Mouse (Mus musculus): Measurements from ENCODE around the gene Snapc1. TPM values are rescaled to one million over a fixed set of nuclear protein-coding genes. Genes with fewer than 3 reads are reported as not detected.

The Snapc1 gene
- polyA plus RNA-seq, 1 experiment = 32.0 TPM

- Histone ChIP-seq H3K4me1 (ENCODE audit: control insufficient read depth, insufficient read depth, low read length) (no peaks in the 10 kb centered on the region), H3K4me3 (ENCODE audit: insufficient read depth, low read length) (no peak overlapping the region), H3K27ac (ENCODE audit: insufficient read depth, low read length) (no peak overlapping the region)
- TF ChIP-seq CTCF (IDR thresholded peaks at IDR 0.05; ENCODE audit: extremely low read depth, insufficient read depth, low read length) = no peak
- TF ChIP-seq POLR2A (IDR thresholded peaks at IDR 0.05; ENCODE audit: extremely low read depth, insufficient read depth, low read length) = no peak
Observed at GRCm38 (mm10) chr12:73952879-73953278, 11.4 kb upstream of the Snapc1 start.

DNA sequence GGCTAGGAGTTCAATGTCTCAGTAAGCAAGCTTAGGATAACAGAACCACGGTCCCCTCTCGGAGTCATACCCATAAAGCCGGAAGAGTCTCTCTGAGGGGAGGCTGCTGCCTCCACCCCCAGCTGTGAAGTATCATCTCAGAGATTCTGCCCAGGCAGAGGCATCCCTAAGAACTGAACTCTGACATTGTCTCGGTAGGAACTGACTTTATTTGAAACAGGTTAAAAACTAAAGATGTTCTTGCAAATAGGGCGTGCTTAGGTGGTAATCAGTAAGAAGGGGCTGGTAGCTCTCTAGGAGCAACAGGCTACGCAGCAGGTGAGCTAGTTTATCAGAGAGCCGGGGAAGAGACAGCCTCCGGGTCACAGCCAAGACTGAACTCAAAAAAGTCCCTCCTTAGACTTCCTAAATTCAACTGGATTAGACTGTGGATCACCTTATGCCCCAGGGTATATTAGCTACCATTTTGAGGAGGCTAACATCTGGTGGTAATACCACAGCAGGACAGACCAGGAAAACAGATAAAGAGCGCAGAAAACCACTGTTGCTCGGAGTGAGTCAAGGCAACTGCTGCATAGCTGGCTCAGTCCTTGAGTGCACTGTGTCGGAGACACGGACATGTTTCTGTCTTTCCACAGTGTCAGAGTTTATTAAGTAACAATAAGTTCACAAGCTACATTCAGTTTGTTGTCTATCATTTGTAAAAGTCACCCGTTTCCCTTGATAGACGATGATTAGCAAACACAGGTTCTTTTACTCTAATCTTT is 10.7 kb upstream of the Snapc1 start:
- no peak overlapping the region for H3K27ac ChIP-seq (ENCODE audit: insufficient read depth, low read length)
- TF ChIP-seq POLR2A (IDR thresholded peaks at IDR 0.05; ENCODE audit: extremely low read depth, insufficient read depth, low read length) (no peak), CTCF (IDR thresholded peaks at IDR 0.05; ENCODE audit: extremely low read depth, insufficient read depth, low read length) (no peak)
- H3K4me3 ChIP-seq (ENCODE audit: insufficient read depth, low read length) = no peak overlapping the region

GRCm38 (mm10) chr12:73954785-73955184 is 9.5 kb upstream of the Snapc1 start:
- H3K27ac ChIP-seq (ENCODE audit: insufficient read depth, low read length) = no peak overlapping the region
- no peak overlapping the region for H3K4me3 ChIP-seq (ENCODE audit: insufficient read depth, low read length)
- TF ChIP-seq POLR2A (IDR thresholded peaks at IDR 0.05; ENCODE audit: extremely low read depth, insufficient read depth, low read length) = no peak
- TF ChIP-seq CTCF (IDR thresholded peaks at IDR 0.05; ENCODE audit: extremely low read depth, insufficient read depth, low read length) = no peak
- H3K4me1 ChIP-seq (ENCODE audit: control insufficient read depth, insufficient read depth, low read length) = no peaks in the 10 kb centered on the region

More for the DNA sequence above, 10.7 kb upstream of the Snapc1 start:
- H3K4me1 ChIP-seq (ENCODE audit: control insufficient read depth, insufficient read depth, low read length) = no peaks in the 10 kb centered on the region

- no peak for TF ChIP-seq CTCF (IDR thresholded peaks at IDR 0.05; ENCODE audit: extremely low read depth, insufficient read depth, low read length)
- TF ChIP-seq POLR2A (IDR thresholded peaks at IDR 0.05; ENCODE audit: extremely low read depth, insufficient read depth, low read length) = no peak
- Histone ChIP-seq H3K4me1 (ENCODE audit: control insufficient read depth, insufficient read depth, low read length) (no peaks in the 10 kb centered on the region), H3K4me3 (ENCODE audit: insufficient read depth, low read length) (no peak overlapping the region), H3K27ac (ENCODE audit: insufficient read depth, low read length) (no peak overlapping the region)
Observed at GRCm38 (mm10) chr12:73957676-73958075, 6.6 kb upstream of the Snapc1 start.

DNA sequence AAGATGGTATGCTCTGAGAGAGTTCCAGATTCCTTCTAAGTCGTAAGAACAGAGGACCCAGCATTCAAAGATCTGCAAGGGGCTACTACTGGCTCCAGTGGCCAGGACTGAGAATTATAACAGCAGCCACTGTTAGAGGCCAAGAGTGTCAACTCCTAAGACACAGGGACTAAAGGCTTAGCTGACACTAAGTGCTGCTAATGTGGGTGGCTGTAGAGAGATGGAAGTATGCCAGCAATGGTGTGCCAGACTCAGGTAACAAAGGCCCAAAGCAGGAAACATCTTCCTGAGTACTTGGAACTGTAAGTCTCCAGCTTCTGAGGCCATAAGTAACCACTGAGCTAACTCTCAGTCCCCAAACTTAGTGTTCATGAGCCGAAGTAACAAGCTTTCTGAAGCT is 5.5 kb upstream of the Snapc1 start:
- TF ChIP-seq POLR2A (IDR thresholded peaks at IDR 0.05; ENCODE audit: extremely low read depth, insufficient read depth, low read length) (no peak), CTCF (IDR thresholded peaks at IDR 0.05; ENCODE audit: extremely low read depth, insufficient read depth, low read length) (no peak)
- no peak overlapping the region for H3K4me3 ChIP-seq (ENCODE audit: insufficient read depth, low read length)
- no peaks in the 10 kb centered on the region for H3K4me1 ChIP-seq (ENCODE audit: control insufficient read depth, insufficient read depth, low read length)
- no peak overlapping the region for H3K27ac ChIP-seq (ENCODE audit: insufficient read depth, low read length)

DNA sequence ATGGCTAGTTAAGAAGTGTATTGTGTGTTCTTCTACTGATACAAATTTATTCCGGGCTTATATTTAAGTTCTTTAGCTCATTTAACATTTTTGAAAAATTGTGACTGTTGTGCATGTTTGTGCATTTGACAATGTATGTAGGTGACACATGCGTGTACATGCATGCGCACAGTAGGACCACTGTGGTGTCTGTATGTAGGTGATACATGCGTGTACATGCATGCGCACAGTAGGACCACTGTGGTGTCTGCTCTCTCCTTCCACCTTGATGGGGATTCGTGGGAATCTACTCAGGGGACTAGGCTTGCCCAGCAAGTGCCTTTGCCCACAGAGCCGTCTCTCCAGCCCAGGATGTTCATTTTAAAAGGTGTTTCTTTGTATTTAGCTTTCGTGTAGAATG is 4.9 kb downstream of the Snapc1 start:
- H3K4me1 ChIP-seq (ENCODE audit: control insufficient read depth, insufficient read depth, low read length) = peaks cover 2% of the 10 kb centered on the region; the same call in 1 of the 2 replicates
- TF ChIP-seq CTCF (IDR thresholded peaks at IDR 0.05; ENCODE audit: extremely low read depth, insufficient read depth, low read length) (no peak), POLR2A (IDR thresholded peaks at IDR 0.05; ENCODE audit: extremely low read depth, insufficient read depth, low read length) (no peak)
- H3K4me3 ChIP-seq (ENCODE audit: insufficient read depth, low read length) = no peak overlapping the region
- H3K27ac ChIP-seq (ENCODE audit: insufficient read depth, low read length) = no peak overlapping the region

DNA sequence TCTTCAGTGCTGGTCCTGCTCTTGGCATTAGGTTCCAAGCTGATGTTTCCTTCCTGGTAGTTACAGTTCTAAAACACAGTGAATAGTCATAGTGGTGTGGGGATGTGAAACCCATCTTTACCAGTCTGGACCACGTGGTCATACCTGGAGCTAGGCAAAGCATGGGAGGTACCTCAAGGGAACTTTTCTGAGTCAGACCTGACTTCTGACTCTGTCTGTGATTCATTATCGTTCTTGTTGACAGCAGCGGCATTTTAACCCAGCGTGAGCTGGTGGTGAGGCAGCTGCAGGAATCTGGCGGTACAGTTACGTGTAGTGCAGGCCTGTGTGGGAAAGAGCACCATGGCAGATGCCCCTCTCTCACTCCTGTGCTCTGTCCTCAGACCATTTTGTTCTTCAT is 10.3 kb downstream of the Snapc1 start:
- H3K4me3 ChIP-seq (ENCODE audit: insufficient read depth, low read length) = no peak overlapping the region
- H3K4me1 ChIP-seq (ENCODE audit: control insufficient read depth, insufficient read depth, low read length) = no peaks in the 10 kb centered on the region
- no peak for TF ChIP-seq POLR2A (IDR thresholded peaks at IDR 0.05; ENCODE audit: extremely low read depth, insufficient read depth, low read length)
- TF ChIP-seq CTCF (IDR thresholded peaks at IDR 0.05; ENCODE audit: extremely low read depth, insufficient read depth, low read length) = no peak
- H3K27ac ChIP-seq (ENCODE audit: insufficient read depth, low read length) = no peak overlapping the region

GRCm38 (mm10) chr12:73978144-73978543 is 13.9 kb downstream of the Snapc1 start:
- TF ChIP-seq POLR2A (IDR thresholded peaks at IDR 0.05; ENCODE audit: extremely low read depth, insufficient read depth, low read length) (no peak), CTCF (IDR thresholded peaks at IDR 0.05; ENCODE audit: extremely low read depth, insufficient read depth, low read length) (no peak)
- H3K27ac ChIP-seq (ENCODE audit: insufficient read depth, low read length) = no peak overlapping the region

GRCm38 (mm10) chr12:73979667-73980066 is 15.4 kb downstream of the Snapc1 start:
- TF ChIP-seq POLR2A (IDR thresholded peaks at IDR 0.05; ENCODE audit: extremely low read depth, insufficient read depth, low read length) (no peak), CTCF (IDR thresholded peaks at IDR 0.05; ENCODE audit: extremely low read depth, insufficient read depth, low read length) (no peak)
- Histone ChIP-seq H3K27ac (ENCODE audit: insufficient read depth, low read length) (no peak overlapping the region), H3K4me1 (ENCODE audit: control insufficient read depth, insufficient read depth, low read length) (peaks cover 4% of the 10 kb centered on the region), H3K4me3 (ENCODE audit: insufficient read depth, low read length) (no peak overlapping the region)

More at GRCm38 (mm10) chr12:73978144-73978543, 13.9 kb downstream of the Snapc1 start:
- Histone ChIP-seq H3K4me1 (ENCODE audit: control insufficient read depth, insufficient read depth, low read length) (peaks cover 4% of the 10 kb centered on the region), H3K4me3 (ENCODE audit: insufficient read depth, low read length) (no peak overlapping the region)

GRCm38 (mm10) chr12:73982533-73982932 is 18.3 kb downstream of the Snapc1 start:
- Histone ChIP-seq H3K27ac (ENCODE audit: insufficient read depth, low read length) (no peak overlapping the region), H3K4me3 (ENCODE audit: insufficient read depth, low read length) (no peak overlapping the region), H3K4me1 (ENCODE audit: control insufficient read depth, insufficient read depth, low read length) (peaks cover 6% of the 10 kb centered on the region)
- TF ChIP-seq POLR2A (IDR thresholded peaks at IDR 0.05; ENCODE audit: extremely low read depth, insufficient read depth, low read length) (no peak), CTCF (IDR thresholded peaks at IDR 0.05; ENCODE audit: extremely low read depth, insufficient read depth, low read length) (no peak)
